Mouse (Mus musculus) adrenal gland, postnatal 14 days (tissue): ENCODE results near the gene Dcst1. TPM values are rescaled to one million over a fixed set of nuclear protein-coding genes. Genes with fewer than 3 reads are reported as not detected.

ENCODE experiments used
- DNase-seq: peaks from one replicate; pipeline ENCODE4 v3.0.0; 2021; ENCODE audit warnings: mixed read lengths
- total RNA-seq: library from RNA; stranded (reverse); gene quantifications from 2 replicates; pipeline ENCODE4 v1.2.3, GENCODE M21; 2021

Dcst1 gene
- total RNA-seq, 1 experiment from 2014 or later: 0.30 TPM

- DNase-seq: peak; percentile 84
Measured at GRCm38 (mm10) chr3:89388134-89388881, 23.3 kb upstream of the Dcst1 start.

- peak; percentile 78 for DNase-seq
Measured at GRCm38 (mm10) chr3:89387632-89388031, 22.6 kb upstream of the Dcst1 start.

DNA sequence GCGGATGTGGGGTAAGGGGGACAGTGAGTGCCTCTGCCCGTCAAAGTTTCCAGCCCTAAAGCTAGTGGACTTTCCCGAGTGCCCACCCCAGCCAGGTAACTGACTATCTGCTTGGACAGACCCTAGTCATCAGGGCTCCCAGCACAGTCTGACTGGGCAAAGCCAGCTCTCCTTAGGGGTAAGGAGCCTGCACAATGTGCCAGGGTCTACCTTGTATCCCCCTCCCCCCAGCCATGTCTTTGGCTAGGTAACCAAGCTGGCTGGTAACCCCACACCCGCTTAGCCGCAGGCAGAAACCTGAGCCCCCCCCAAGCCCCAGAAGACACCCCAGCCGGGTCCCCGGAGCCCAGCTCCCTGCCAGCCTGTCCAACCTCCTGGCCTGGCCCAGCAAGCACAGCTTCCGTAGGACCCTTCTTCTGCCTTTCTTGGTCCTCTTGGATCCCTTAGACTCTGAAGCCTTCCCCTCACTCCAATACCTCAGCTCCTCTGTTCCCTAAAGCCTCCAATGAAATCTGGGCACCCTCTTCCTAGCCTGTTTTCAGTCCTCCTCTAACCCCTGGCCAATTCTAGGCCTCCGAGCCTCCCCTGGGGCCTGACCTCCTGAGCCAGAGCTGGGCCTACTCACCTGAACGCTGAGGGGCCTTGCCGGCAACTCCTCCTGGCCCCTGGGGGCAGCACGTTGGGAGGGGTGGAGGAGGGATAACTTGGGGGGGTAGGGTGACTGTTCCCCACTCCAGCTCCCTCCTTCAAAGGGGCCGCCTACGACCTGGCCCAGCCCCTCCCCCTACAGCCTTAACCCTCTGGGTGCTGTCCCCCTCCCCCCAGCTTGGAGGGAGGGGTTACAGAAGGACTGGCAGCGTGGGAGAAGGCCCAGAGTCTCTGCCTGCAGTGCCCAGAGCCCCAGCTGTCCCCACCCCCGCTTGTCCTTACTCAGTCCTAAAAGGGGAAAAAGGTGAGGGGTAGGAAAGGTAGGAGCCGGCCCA, 21.7 kb upstream of the Dcst1 start:
- DNase-seq: peak; percentile 57

DNA sequence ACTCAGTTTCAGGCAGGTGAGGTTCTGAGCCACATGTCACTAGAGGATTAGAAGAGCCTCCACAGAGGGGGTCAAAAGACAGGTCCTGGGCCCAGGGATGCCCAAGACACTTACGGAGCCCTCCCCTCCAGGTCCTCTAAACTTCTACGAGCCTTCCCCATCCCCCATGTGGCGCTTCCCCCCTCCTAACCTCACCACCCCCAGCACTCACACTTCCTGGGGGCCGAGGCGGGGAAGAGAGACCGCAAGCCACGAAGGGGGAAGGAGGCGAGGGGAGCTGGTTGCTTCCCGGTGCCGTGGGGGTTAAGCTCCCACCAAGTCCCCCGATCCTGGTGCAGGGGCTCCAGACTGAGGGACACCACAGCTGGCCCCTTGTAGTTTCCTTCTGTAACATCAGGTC, 20.4 kb upstream of the Dcst1 start:
- no peak for DNase-seq

- no peak for DNase-seq
Measured at GRCm38 (mm10) chr3:89384331-89385076, 19.5 kb upstream of the Dcst1 start.

DNA sequence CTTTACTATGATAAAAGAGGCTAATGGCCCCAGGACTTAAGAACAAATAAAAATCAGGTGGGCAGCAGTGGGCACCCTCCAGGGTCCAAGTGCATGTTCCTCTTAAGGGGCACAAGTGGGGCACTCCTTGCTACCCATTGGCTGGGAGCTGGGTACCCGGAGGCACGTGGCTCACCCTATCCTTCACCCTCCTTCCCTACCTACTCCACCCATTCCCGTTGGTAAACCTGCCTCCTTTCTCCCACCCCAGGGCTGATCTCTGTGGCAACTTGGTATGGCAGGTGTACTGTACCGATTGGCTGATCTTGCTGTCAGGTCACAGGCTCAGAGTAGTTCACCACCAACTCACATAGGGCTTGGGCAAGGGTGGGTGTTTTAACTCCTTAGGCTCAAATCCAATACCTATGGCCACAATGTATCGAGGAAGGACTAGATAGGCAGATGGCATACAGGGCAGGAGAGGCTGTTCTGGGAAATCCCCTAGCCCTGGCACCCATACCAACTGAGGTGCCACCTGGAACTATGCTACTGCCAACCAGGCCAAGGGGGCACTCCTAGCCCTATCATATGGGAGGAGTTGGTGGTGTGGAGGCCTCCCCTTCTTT, 18.7 kb upstream of the Dcst1 start:
- no peak for DNase-seq

DNA sequence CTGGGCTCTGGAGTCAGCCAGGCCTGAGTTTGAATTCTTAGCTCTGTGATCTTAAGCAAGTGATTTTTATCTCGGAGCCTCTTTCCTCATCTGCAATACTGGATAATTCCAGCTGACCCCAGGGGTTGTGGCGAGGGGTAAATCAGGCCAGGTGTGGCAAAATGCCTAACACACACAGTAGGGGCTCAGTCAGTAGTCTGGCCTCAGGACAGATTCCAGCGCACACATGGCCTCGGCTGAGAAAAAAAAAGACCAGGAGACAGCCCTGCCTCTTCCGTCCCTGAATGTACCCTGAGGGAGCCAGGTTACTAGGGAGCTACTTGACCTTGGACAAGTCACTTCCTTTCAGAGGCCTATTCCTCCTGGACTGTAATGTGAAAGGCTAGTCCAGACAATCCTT, 17.9 kb upstream of the Dcst1 start:
- no peak for DNase-seq

GRCm38 (mm10) chr3:89382033-89382882, 17.2 kb upstream of the Dcst1 start:
- DNase-seq: no peak

DNA sequence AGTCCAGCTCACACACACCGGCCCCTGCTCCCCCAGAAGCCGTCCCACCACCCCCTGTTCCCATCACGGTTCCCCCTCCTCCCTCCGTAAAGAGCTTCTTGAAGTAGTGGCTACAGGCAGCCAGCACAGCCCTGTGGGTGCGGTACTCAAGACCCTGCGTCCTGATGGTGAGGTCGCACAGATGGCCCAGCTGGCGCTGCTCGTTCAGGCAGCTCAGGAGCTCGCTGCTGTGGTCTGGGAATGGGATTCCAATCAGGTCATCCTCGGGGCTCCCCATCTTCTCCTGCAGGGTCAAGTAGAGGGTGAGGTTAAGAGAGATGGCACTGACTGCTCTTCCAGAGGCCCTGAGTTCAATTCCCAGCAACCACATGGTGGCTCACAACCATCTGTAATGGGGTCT, 16.2 kb upstream of the Dcst1 start:
- no peak for DNase-seq

DNA sequence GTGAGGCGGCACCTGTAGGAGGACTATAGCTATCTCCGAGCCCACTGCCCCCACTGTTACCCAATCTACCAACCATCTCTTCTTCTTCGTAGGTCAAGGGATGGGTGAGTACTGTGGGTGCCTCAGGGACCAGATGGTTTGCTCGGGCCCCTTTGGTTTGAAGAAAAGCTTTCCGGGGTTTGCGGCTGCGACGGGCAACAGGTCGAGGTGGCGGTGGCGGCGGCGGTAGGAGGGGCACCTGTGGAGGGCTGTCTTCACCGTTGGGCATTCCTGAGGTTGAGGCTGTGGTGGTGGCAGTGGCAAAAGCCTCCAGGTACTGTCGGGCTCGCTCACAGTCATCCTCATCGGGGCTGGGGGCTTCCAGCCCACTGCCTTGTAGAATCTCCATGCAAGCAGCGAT, 15.7 kb upstream of the Dcst1 start:
- DNase-seq: no peak

DNA sequence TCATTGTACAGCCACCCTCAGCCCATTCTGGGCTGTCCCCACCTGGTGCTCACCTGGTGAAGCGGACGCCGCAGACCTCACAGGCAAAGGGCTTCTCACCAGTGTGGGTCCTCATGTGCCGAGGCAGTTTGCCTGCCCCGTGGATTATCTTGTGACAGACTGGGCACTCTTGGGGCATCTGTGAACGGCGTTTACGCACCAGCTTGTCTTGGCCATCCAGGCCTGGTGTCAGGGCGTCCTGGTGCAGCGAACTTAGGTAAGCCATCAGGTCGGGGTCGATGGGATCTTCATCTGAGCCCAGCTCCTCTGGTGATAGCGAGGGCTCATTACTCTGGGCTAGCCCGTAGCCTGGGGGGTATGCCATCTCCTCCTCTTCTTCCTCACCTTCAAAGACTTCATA, 15.2 kb upstream of the Dcst1 start:
- no peak for DNase-seq

DNA sequence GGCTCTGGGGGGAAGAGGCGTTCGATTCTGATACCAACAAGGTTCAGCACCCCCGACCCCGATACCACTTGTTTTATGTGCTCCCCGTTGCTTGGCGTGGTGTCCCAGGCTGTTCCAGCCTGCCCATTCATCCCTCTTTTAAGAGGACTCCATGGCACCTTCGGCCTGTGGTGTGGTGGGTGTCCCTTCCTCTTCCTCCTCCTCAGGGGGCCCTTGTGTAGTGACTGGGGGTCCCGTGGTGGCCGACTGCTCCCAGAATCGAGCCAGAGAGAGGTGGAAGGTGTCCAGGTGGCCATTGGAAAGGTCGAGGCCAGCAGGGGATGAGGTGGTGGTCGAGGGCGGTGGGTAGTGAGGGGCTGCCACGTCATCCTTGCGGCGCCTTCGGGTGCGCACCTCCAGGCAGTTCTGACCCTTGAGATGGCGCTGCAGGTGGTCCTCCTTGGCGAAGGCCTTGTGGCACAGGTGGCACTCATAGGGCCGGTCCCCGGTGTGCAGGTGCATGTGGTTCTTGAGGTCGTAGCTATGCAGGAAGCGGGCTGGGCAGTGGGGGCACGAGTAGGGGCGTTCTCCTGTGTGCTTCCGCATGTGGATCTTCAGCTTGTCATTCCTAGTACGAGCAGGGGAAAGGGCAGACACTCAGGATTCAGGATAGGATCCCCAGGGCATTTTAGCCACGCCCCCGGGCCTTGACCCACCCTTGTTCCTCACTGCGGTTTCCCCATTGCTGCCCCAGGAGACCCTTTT, 14.5 kb upstream of the Dcst1 start:
- DNase-seq: peak; percentile 66

- peak; percentile 88 for DNase-seq
Measured at GRCm38 (mm10) chr3:89378394-89379067, 13.5 kb upstream of the Dcst1 start.

DNA sequence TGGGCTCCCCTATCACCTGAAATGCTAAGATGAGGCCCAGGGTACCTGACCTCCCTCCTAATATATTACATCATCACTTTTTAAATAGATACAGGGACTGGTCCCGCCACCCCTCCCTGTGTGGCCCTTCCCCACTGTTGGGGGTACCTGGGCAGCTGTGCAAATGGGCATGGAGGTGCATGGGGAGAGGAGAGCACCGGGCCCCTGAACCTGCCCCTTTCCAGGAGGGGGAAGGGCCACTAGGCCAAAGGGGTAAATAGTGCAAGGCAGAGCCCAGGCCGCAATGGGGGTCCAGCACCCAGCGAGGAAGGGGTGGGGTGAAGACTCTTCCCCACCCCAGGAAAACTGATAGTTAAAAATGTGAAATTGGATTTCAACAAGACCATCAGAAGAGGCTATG, 12.8 kb upstream of the Dcst1 start:
- DNase-seq: no peak

- no peak for DNase-seq
Measured at GRCm38 (mm10) chr3:89373581-89374231, 8.7 kb upstream of the Dcst1 start.

GRCm38 (mm10) chr3:89367338-89367737, 2.3 kb upstream of the Dcst1 start:
- DNase-seq: no peak

DNA sequence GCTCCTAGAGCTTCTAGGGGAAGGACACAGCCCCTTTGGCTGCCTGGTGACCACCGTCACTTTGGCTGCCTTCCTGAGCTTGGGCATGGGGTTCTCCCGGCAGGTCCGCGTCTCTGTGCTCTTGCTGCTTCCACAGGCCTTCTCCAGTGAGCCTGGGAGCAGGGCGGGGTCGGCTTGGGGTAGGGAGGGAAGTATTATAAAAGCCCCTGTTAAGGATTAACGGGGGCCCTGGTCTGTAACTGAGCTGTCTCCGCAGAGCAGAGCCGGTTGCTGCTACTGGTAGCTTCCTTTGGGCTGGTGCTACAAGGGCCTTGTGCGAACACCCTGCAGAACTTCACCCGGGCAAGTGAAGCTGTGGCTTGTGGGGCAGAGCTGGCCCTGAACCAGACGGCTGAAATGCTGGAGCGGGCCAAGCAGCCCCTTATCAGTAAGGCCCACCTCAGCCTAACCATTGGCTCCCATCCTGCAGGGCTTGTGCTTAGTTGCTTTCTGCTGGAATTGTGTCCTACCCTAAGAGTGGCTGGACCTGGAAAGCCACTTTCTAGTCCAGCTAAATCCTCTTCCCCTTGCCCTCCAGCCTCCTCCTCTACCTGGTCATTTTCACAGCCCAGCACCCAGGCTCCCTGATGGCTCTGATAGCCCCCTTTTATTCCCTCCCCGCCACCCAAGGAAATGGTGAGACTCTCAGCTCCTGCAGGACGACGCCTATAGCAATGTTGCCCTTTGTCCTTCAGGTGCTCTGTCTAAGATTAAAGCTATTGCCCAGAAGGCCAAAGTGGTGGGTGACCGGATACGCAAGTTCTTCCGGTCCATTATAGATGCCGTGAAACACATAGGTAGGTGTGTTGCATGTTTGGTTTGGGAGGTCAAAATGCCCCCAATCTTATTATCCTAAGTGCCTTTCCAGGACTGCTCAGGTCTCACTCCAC, 697 bp upstream of the Dcst1 start:
- DNase-seq: no peak

GRCm38 (mm10) chr3:89364631-89365030, 422 bp downstream of the Dcst1 start:
- DNase-seq: no peak
